Mouse (Mus musculus) kidney, adult 2 months (tissue): ENCODE data around the gene Trappc3.
A peak's percentile ranks its signal among the peaks of the same experiment; 100 is the strongest.

ENCODE experiments used
- CTCF ChIP-seq: fragments of 200-500 bp; conservative IDR thresholded peaks from 2 replicates; pipeline ENCODE4 v1.5.1; 2011; ENCODE audit warnings: low read depth, mild to moderate bottlenecking, control low read depth, low read length, moderate library complexity, mixed read lengths; ENCODE audit not compliant: insufficient read depth, insufficient read length
- POLR2A ChIP-seq: fragments of 200-500 bp; IDR thresholded peaks from one replicate; pipeline ENCODE4 v1.6.1; 2011; ENCODE audit warnings: low read depth, low read length, control low read depth

- TF ChIP-seq POLR2A (no peak), CTCF (peak; percentile 36; the same call in 1 of the 2 replicates)
Observed at GRCm38 (mm10) chr4:126303877-126304276, 41.8 kb downstream of the Trappc3 start.
